Mouse (Mus musculus) CH12.LX (cell line): ENCODE results near the gene Txnip. TPM values are rescaled to one million over a fixed set of nuclear protein-coding genes. Genes with fewer than 3 reads are reported as not detected.

Source experiments
- DNase-seq: peaks from one replicate; pipeline ENCODE4 v3.0.0-alpha.2; 2013; ENCODE audit errors: extremely low read depth
- H3K27ac ChIP-seq: 2 replicates; pipeline ENCODE4 v1.5.1; 2012; ENCODE audit warnings: low read depth, mild to moderate bottlenecking, control low read depth, moderate library complexity; ENCODE audit not compliant: insufficient read depth
- H3K27me3 ChIP-seq: replicated peaks from 2 replicates; pipeline ENCODE3; 2012; ENCODE audit warnings: inconsistent platforms
- H3K36me3 ChIP-seq, 2 experiments: replicated peaks in 1 of 2; 2 replicates each; pipeline versions ENCODE3 to v1.6.1; 2012; ENCODE audit warnings: inconsistent platforms in 1 of 2, low read length in 1 of 2, mild to moderate bottlenecking in 1 of 2, mixed read lengths in 1 of 2, moderate library complexity in 1 of 2; ENCODE audit not compliant: control insufficient read depth in 1 of 2, insufficient read depth in 1 of 2
- H3K4me1 ChIP-seq, 2 experiments: 2 replicates each; pipeline ENCODE4 v1.6.1; 2012; ENCODE audit warnings: inconsistent platforms in 1 of 2, moderate library complexity in 1 of 2; ENCODE audit not compliant: insufficient read depth in 2 of 2, control insufficient read depth in 1 of 2
- H3K4me2 ChIP-seq: 2 replicates; pipeline ENCODE4 v1.6.1; 2012; ENCODE audit warnings: low read depth, mild to moderate bottlenecking, control low read depth; ENCODE audit not compliant: poor library complexity, insufficient read depth, severe bottlenecking
- H3K4me3 ChIP-seq, 3 experiments: fragments of 150-350 bp in 1 of 3; sonication (generic) in 1 of 3; replicated peaks in 1 of 3; 2 replicates each; pipeline versions ENCODE3 to v1.5.1; 2011 to 2012; ENCODE audit warnings: low read depth in 2 of 3, low read length in 2 of 3, mild to moderate bottlenecking in 2 of 3, moderate library complexity in 2 of 3, control low read depth in 1 of 3, improper control_type of control experiment in 1 of 3, inconsistent platforms in 1 of 3, mixed read lengths in 1 of 3; ENCODE audit not compliant: poor library complexity in 1 of 3
- H3K79me2 ChIP-seq: replicated peaks from 2 replicates; pipeline ENCODE4 v1.6.1; 2012; ENCODE audit warnings: mild to moderate bottlenecking, moderate library complexity; ENCODE audit not compliant: control insufficient read depth, poor library complexity, insufficient read depth, severe bottlenecking; ENCODE audit errors: extremely low read depth
- H3K9ac ChIP-seq: 2 replicates; pipeline ENCODE4 v1.6.1; 2012; ENCODE audit warnings: low read depth, mild to moderate bottlenecking, control low read depth, moderate library complexity; ENCODE audit not compliant: insufficient read depth
- H3K9me3 ChIP-seq: replicated peaks from 2 replicates; pipeline ENCODE3; 2012; ENCODE audit warnings: low read length, inconsistent platforms, mixed read lengths
- CHD2 ChIP-seq: IDR thresholded peaks from 2 replicates; pipeline ENCODE4 v1.6.1; 2011; ENCODE audit warnings: low read length, improper control_type of control experiment
- CTCF ChIP-seq, 2 experiments: IDR thresholded peaks in 1 of 2; conservative IDR thresholded peaks in 1 of 2; 2 replicates each; pipeline ENCODE4 v1.5.1; 2011 to 2012; ENCODE audit warnings: low read depth in 2 of 2, low read length in 2 of 2, improper control_type of control experiment in 1 of 2, inconsistent platforms in 1 of 2, mild to moderate bottlenecking in 1 of 2, moderate library complexity in 1 of 2
- E2F4 ChIP-seq: IDR thresholded peaks from 2 replicates; pipeline ENCODE4 v1.6.1; 2011; ENCODE audit warnings: low read depth, low read length, improper control_type of control experiment; ENCODE audit not compliant: insufficient replicate concordance
- EP300 ChIP-seq: IDR thresholded peaks from 2 replicates; pipeline ENCODE4 v1.6.1; 2011; ENCODE audit warnings: low read length, improper control_type of control experiment
- ETS1 ChIP-seq: conservative IDR thresholded peaks from 2 replicates; pipeline ENCODE4 v1.6.1; 2012; ENCODE audit warnings: low read depth, mild to moderate bottlenecking, inconsistent platforms, low read length, improper control_type of control experiment, moderate library complexity
- MAFK ChIP-seq: IDR thresholded peaks from 2 replicates; pipeline ENCODE4 v1.6.1; 2011; ENCODE audit warnings: low read length, improper control_type of control experiment; ENCODE audit not compliant: insufficient replicate concordance
- MEF2A ChIP-seq: IDR thresholded peaks from 2 replicates; pipeline ENCODE4 v1.6.1; 2014; ENCODE audit warnings: low read depth, mild to moderate bottlenecking, inconsistent platforms, low read length, improper control_type of control experiment, borderline replicate concordance
- NELFE ChIP-seq: IDR thresholded peaks from 2 replicates; pipeline ENCODE4 v1.6.1; 2011; ENCODE audit warnings: low read depth, low read length, improper control_type of control experiment
- NRF1 ChIP-seq: IDR thresholded peaks from 2 replicates; pipeline ENCODE4 v1.6.1; 2014; ENCODE audit warnings: low read depth, mild to moderate bottlenecking, inconsistent platforms, low read length, improper control_type of control experiment, moderate library complexity
- RAD21 ChIP-seq: IDR thresholded peaks from 2 replicates; pipeline ENCODE4 v1.6.1; 2011; ENCODE audit warnings: low read depth, mild to moderate bottlenecking, low read length, improper control_type of control experiment, moderate library complexity
- TCF12 ChIP-seq: IDR thresholded peaks from 2 replicates; pipeline ENCODE4 v1.6.1; 2014; ENCODE audit warnings: low read depth, mild to moderate bottlenecking, inconsistent platforms, low read length, improper control_type of control experiment
- UBTF ChIP-seq: IDR thresholded peaks from 2 replicates; pipeline ENCODE4 v1.6.1; 2012; ENCODE audit warnings: low read depth, mild to moderate bottlenecking, inconsistent platforms, low read length, improper control_type of control experiment, moderate library complexity
- USF2 ChIP-seq: conservative IDR thresholded peaks from 2 replicates; pipeline ENCODE4 v1.6.1; 2011; ENCODE audit warnings: low read depth, low read length, improper control_type of control experiment
- ZC3H11A ChIP-seq: IDR thresholded peaks from 2 replicates; pipeline ENCODE4 v1.6.1; 2012; ENCODE audit warnings: low read depth, mild to moderate bottlenecking, inconsistent platforms, low read length, improper control_type of control experiment
- ZMIZ1 ChIP-seq: IDR thresholded peaks from 2 replicates; pipeline ENCODE4 v1.6.1; 2012; ENCODE audit warnings: low read depth, mild to moderate bottlenecking, inconsistent platforms, low read length, improper control_type of control experiment
- dilution Hi-C: fragments of 300-500 bp; cut with MboI; formaldehyde crosslinking; loops from 2 replicates; pipeline ENCODE4 v1.14.3; 2020; ENCODE audit warnings: low sequenced_read_pairs; ENCODE audit not compliant: extremely low pct_unique_long_range_greater_than_20kb, extremely low pct_ligation_motif_present
- in situ Hi-C: fragments of 300-500 bp; cut with MboI; formaldehyde crosslinking; loops from 3 replicates; pipeline ENCODE4 v1.14.3; 2019; ENCODE audit warnings: low sequenced_read_pairs, low pct_ligation_motif_present, low pct_unique_long_range_greater_than_20kb, mixed read lengths
- polyA plus RNA-seq: library from polyadenylated mRNA; unstranded; fragments of >175 nt; gene quantifications from 2 replicates; pipeline ENCODE4 v1.2.1, GENCODE M21; 2012; ENCODE audit warnings: low read depth; ENCODE audit not compliant: insufficient read length
- total RNA-seq, 2 experiments: library from RNA; depleted of rRNA; stranded (reverse); fragments of 300-350 nt in 1 of 2; fragments of >200 nt in 1 of 2; gene quantifications; 2 replicates each; pipeline ENCODE4 v1.2.3; 2012 to 2014

The Txnip gene
- total and polyA plus RNA-seq, 3 experiments = 41.8 to 220 (median 76.7) TPM

DNA sequence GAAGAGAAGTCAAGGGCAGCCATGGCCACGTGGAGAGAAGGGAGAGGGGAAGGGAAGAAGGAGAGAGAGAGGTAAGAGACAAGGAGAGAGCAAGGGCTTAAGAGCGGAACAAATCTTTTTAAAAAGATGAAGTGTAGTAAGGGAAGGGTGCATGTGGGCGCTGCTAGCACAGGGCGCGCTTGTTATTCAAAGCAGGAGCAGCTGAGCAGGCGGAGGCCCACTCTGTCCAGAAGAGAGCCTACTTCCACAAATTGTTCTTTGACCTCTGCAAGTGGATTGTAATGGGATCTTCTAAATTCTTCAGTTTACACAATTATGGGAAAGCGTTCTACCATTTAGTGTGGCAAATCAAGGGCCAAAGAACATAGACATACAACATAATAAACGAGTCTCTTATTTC, 10.8 kb downstream of the Txnip start:
- no peak overlapping the region for H3K4me2 ChIP-seq
- H3K79me2 ChIP-seq = no peaks in the 10 kb centered on the region
- no peak overlapping the region for H3K4me3 ChIP-seq
- no peak overlapping the region for H3K9ac ChIP-seq
- no peaks in the 10 kb centered on the region for H3K27me3 ChIP-seq
- no peaks in the 10 kb centered on the region for H3K36me3 ChIP-seq
- dilution Hi-C loops = no loop called here
- no peaks in the 10 kb centered on the region for H3K9me3 ChIP-seq
- no peak for DNase-seq
- H3K27ac ChIP-seq = no peak overlapping the region
- in situ Hi-C loops = no loop called here
- no peak for TF ChIP-seq E2F4
- no peak for TF ChIP-seq NRF1
- no peak for TF ChIP-seq ZC3H11A
- TF ChIP-seq ZMIZ1 = no peak
- H3K4me1 ChIP-seq = peaks cover 0 to 41% of the 10 kb centered on the region in 2 experiments; a peak in 3 of 4 replicates

DNA sequence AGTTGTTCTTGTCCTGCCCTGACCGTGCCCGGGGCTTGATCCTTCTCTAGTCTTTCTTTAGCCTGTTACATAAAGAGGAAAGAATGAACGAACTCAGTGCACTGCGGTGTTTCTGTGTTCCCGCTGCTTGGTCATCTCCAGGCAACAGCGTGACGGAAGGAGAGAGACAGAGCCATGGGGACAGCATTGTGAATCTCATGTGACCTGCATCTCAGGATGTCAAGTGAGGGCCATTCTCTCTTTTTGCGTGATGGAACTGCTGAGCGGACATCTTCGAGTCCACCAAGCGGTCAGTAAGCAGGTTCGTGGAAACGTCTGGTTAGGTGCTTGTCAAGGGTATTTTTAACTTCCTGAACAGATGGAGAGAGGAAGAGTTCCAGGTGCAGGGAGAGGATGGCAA, 11.7 kb downstream of the Txnip start:
- Histone ChIP-seq H3K79me2 (no peaks in the 10 kb centered on the region), H3K27ac (no peak overlapping the region), H3K4me2 (no peak overlapping the region), H3K4me1 (peaks cover 0 to 32% of the 10 kb centered on the region in 2 experiments; a peak in 3 of 4 replicates), H3K9ac (no peak overlapping the region), H3K4me3 (no peak overlapping the region), H3K9me3 (no peaks in the 10 kb centered on the region), H3K36me3 (no peaks in the 10 kb centered on the region), H3K27me3 (no peaks in the 10 kb centered on the region)
- DNase-seq = no peak
- in situ Hi-C loops (no loop called here), dilution Hi-C loops (no loop called here)
- TF ChIP-seq MEF2A (no peak), ZMIZ1 (no peak), USF2 (no peak), MAFK (no peak), NRF1 (no peak), CHD2 (no peak), RAD21 (no peak), ETS1 (no peak), UBTF (no peak), TCF12 (no peak), NELFE (no peak), CTCF (conservative IDR thresholded peaks at IDR 0.05 in 1 of 2, IDR thresholded peaks at IDR 0.05 in 1 of 2; ENCODE audit: low read depth in 2 of 2, low read length in 2 of 2) (no peak), EP300 (no peak), E2F4 (no peak)
